In genomic region chr2:27540515-27540836, GRCm38 (mm10) we compare ENCODE assay signal across 9 mouse cellular contexts. TPM values are rescaled to one million over a fixed set of nuclear protein-coding genes. Genes with fewer than 3 reads are reported as not detected.
DNase-seq lines count a peak whose midpoint lies in the region; ATAC-seq and TF ChIP-seq lines count a peak whose summit lies in the region.
"Had no signal": no experiment of that assay in that cellular context is flagged by ENCODE, and none has a peak within 500 bp of the region (broad histone marks: within the 10 kb centered on the region; RNA-seq: fewer than 3 reads in every experiment).

No protein-coding gene starts in this region.

- H3K4me3 ChIP-seq in kidney, adult 2 months (ENCODE audit: insufficient read depth, low read depth, low read length) = peak overlapping the region; percentile 44
- H3K4me3 ChIP-seq in bone marrow macrophage, adult 2 months (ENCODE audit: insufficient read depth, low read length) = peak overlapping the region; percentile 62
- H3K4me3 ChIP-seq in hindbrain, embryonic 15.5 days = peak overlapping the region; percentile 43
- peak overlapping the region; percentile 44 for H3K4me3 ChIP-seq in midbrain, embryonic 15.5 days

- H3K27ac ChIP-seq in kidney, adult 2 months (ENCODE audit: insufficient read depth, low read depth, low read length) = peak overlapping the region; percentile 80
- H3K27ac ChIP-seq in bone marrow macrophage, adult 2 months (ENCODE audit: insufficient read depth, low read depth, low read length) = peak overlapping the region; percentile 66
- H3K27ac ChIP-seq in hindbrain, embryonic 15.5 days (replicated peaks) = peak overlapping the region; percentile 89
- peak overlapping the region; percentile 86 for H3K27ac ChIP-seq in midbrain, embryonic 15.5 days

- peaks cover 10% of the 10 kb centered on the region; the same call in 1 of the 2 replicates for H3K4me1 ChIP-seq in kidney, adult 2 months (ENCODE audit: control insufficient read depth, insufficient read depth, low read length)
- H3K4me1 ChIP-seq in bone marrow macrophage, adult 2 months (ENCODE audit: control insufficient read depth, insufficient read depth, low read length) = peaks cover 11% of the 10 kb centered on the region
- peaks cover 20% of the 10 kb centered on the region for H3K4me1 ChIP-seq in hindbrain, embryonic 15.5 days (replicated peaks)
- peaks cover 21% of the 10 kb centered on the region for H3K4me1 ChIP-seq in midbrain, embryonic 15.5 days

- 12% methylated on average over 10 of the region's 10 CpGs for WGBS in kidney, adult 2 months
- WGBS in hindbrain, embryonic 15.5 days = 29% methylated on average over 10 of the region's 10 CpGs
- 27% methylated on average over 10 of the region's 10 CpGs for WGBS in midbrain, embryonic 15.5 days

- TF ChIP-seq CTCF in kidney, adult 2 months (conservative IDR thresholded peaks at IDR 0.05; ENCODE audit: insufficient read depth, insufficient read length, low read depth, low read length) = no peak
- TF ChIP-seq CTCF in bone marrow macrophage, adult 2 months (IDR thresholded peaks at IDR 0.05; ENCODE audit: low read depth, low read length) = no peak

- no peak for TF ChIP-seq POLR2A in kidney, adult 2 months (IDR thresholded peaks at IDR 0.05; ENCODE audit: low read depth, low read length)
- TF ChIP-seq POLR2A in bone marrow macrophage, adult 2 months (IDR thresholded peaks at IDR 0.05; ENCODE audit: borderline replicate concordance, low read depth, low read length) = no peak

- DNase-seq in kidney, adult 2 months = no peak
- no peak for DNase-seq in kidney, postnatal 4 days
- DNase-seq in adipocyte (ENCODE audit: low spot score) = no peak
- no peak for DNase-seq in urinary bladder, adult 18-20 months (ENCODE audit: low spot score in 2 of 2)
- DNase-seq in kidney, postnatal 14 days = no peak

- H3K4me2 ChIP-seq in hindbrain, embryonic 15.5 days = peak overlapping the region; percentile 71
- peak overlapping the region; percentile 61 for H3K4me2 ChIP-seq in midbrain, embryonic 15.5 days

- no peaks in the 10 kb centered on the region for H3K27me3 ChIP-seq in kidney, adult 2 months (replicated peaks; ENCODE audit: control insufficient read depth, insufficient read depth, low read length)
- H3K27me3 ChIP-seq in hindbrain, embryonic 15.5 days = no peaks in the 10 kb centered on the region
- H3K27me3 ChIP-seq in midbrain, embryonic 15.5 days (replicated peaks) = no peaks in the 10 kb centered on the region
- H3K27me3 ChIP-seq: Patski had no signal

- peak; percentile 43 for ATAC-seq in hindbrain, embryonic 15.5 days (ENCODE audit: low FRiP score, low read depth)
- ATAC-seq in midbrain, embryonic 15.5 days (replicated peaks) = peak; percentile 60

- H3K36me3 ChIP-seq in kidney, adult 2 months (ENCODE audit: control insufficient read depth, insufficient read depth, low read length) = no peaks in the 10 kb centered on the region
- peaks cover 13% of the 10 kb centered on the region for H3K36me3 ChIP-seq in hindbrain, embryonic 15.5 days
- peaks cover 7% of the 10 kb centered on the region for H3K36me3 ChIP-seq in midbrain, embryonic 15.5 days (replicated peaks)

- H3K9me3 ChIP-seq in hindbrain, embryonic 15.5 days = no peaks in the 10 kb centered on the region
- H3K9me3 ChIP-seq in midbrain, embryonic 15.5 days = no peaks in the 10 kb centered on the region

- H3K9ac ChIP-seq in hindbrain, embryonic 15.5 days = peak overlapping the region; percentile 53
- peak overlapping the region; percentile 52 for H3K9ac ChIP-seq in midbrain, embryonic 15.5 days

RNA-seq across cellular contexts. Expression of gene Wdr5, which starts 25.5 kb away (rescaled TPM):
- 28.7 and 29.7 TPM in 2 replicates for polyA plus RNA-seq in kidney, adult 2 months (2012; rRNA removed)
- polyA plus RNA-seq in bone marrow macrophage, adult 2 months (2012; ENCODE audit: insufficient read depth, insufficient read length, missing spikeins) = 22.0 and 25.4 TPM in 2 replicates
- polyA plus RNA-seq in hindbrain, embryonic 15.5 days (2015; fragmentation: Nextera tagmentation; extraction: Ambion mirVana) = 44.2 and 45.9 TPM in 2 replicates
- polyA plus RNA-seq in midbrain, embryonic 15.5 days (2015; fragmentation: Nextera tagmentation; extraction: Ambion mirVana) = 48.2 and 51.3 TPM in 2 replicates

RNA-seq across cellular contexts. Expression of gene Brd3, which starts 33.0 kb away (rescaled TPM):
- polyA plus RNA-seq in kidney, adult 2 months (2012; rRNA removed) = 16.4 and 16.7 TPM in 2 replicates
- polyA plus RNA-seq in bone marrow macrophage, adult 2 months (2012; ENCODE audit: insufficient read depth, insufficient read length, missing spikeins) = 27.4 and 29.1 TPM in 2 replicates
- polyA plus RNA-seq in hindbrain, embryonic 15.5 days (2015; fragmentation: Nextera tagmentation; extraction: Ambion mirVana) = 109 and 132 TPM in 2 replicates
- polyA plus RNA-seq in midbrain, embryonic 15.5 days (2015; fragmentation: Nextera tagmentation; extraction: Ambion mirVana) = 137 and 152 TPM in 2 replicates
